Mouse (Mus musculus) left cerebral cortex, postnatal 10 days (tissue): ENCODE measurements around the gene Fbxo22. TPM values are rescaled to one million over a fixed set of nuclear protein-coding genes. Genes with fewer than 3 reads are reported as not detected.
A peak's percentile ranks its signal among the peaks of the same experiment; 100 is the strongest.

Source experiments
- DNase-seq, 2 experiments: peaks; one replicate each; pipeline ENCODE4 v3.0.0; 2021 to 2022; ENCODE audit warnings: low spot score in 2 of 2, mixed read lengths in 1 of 2; ENCODE audit errors: extremely low spot score in 1 of 2
- intact Hi-C: fragments of 180-260 bp; cut with DNase I; formaldehyde crosslinking; loops from one replicate; pipeline ENCODE4 v1.15.1; 2025
- total RNA-seq, 2 experiments: library from RNA; stranded (reverse); gene quantifications; 2 replicates each; pipeline ENCODE4 v1.2.3; 2021

Gene Fbxo22
- total RNA-seq, 2 experiments from 2014 or later = 47.5 to 48.6 TPM

DNA sequence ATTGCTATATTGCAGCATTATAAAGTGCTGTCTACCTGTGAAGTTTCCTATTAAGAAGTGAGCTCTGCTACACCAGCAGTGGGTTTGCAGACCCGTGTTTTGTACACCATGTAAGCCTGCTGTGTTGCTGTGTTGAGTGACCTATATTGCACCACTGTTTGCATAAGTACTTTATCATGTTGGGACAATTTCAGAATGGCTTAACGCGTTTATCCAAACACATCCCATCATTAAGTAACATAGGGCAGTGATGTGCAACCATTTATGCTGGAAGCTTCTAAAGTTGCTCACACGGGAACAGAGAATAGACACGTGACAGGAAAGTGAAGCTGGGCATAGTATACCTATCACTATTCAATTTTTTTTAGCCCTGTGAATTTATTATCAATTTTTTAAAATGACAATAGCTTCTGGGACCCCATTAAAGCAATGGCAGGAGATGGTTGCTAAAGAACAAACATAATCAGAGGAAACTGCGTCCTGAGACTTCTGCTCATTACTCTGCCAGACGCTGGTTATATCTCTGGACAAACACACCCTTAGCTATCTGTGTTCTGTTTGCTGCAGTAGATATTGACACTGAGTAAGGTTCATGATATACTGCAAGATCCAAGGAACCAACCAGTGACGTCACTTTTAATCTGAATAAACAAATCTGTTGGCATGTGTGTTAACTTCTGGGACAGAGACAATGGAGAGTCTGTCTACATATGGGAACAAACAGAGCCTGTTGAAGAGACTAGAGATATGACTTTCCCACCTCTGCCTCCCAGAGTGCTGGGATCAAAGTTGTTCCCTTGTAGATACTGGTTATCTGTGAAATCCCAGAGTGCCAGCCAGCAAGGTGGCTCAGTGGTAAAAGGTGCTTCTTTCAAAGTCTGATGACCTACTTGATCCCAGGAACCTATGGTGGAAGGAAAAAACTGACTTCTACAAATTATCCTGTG lies 55.9 kb downstream of the Fbxo22 start:
- intact Hi-C loops = no loop called here
- DNase-seq = no peak

GRCm38 (mm10) chr9:55271960-55272560 lies 63.3 kb downstream of the Fbxo22 start:
- no peak for DNase-seq
- intact Hi-C loops = no loop called here

DNA sequence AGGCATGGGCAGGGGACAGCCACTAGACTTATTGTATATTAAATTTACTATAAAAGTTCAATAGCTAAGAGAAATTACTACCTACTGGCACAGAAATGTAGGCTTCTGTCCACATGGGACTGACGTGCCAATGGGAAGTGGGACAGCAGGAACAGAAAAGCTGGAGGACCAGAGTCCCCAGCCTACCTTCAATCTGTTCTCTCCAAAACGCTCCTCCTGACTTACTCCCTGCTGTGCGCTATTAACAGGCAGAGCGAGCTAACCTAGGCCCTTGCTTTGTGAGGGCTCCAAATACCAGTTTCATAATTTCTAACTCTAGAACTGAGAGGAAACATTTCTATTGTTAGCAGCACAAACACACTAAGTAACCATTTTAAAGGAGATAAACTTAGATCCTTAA lies 65.2 kb downstream of the Fbxo22 start:
- peak in 1 of 2 experiments; percentile 4 for DNase-seq
- intact Hi-C loops = no loop called here

Other genes with a start within 250 kb of the Fbxo22 start
- gene Chrna5, start 228.0 kb upstream of the Fbxo22 start, total RNA-seq = 1 to 10 TPM; 5.3 TPM
- 1 to 10 TPM; 3.2 to 3.7 TPM for gene Chrna3, start 182.4 kb upstream of the Fbxo22 start, total RNA-seq
- gene Chrnb4, start 160.1 kb upstream of the Fbxo22 start, total RNA-seq = under 1 TPM in 1 of 2 experiments, not detected in 1; 0.15 TPM
- 10 to 100 TPM; 45.5 to 47.8 TPM for gene Ube2q2, start 60.1 kb upstream of the Fbxo22 start, total RNA-seq
- gene Nrg4, start 117.9 kb downstream of the Fbxo22 start, total RNA-seq = 1 to 10 TPM in 1 of 2 experiments, under 1 TPM in 1; 0.30 to 1.5 TPM
- 10 to 100 TPM; 13.4 to 13.6 TPM for gene Tmem266, start 118.0 kb downstream of the Fbxo22 start, total RNA-seq